Mouse (Mus musculus) left cerebral cortex, postnatal 4 days (tissue): ENCODE measurements around the gene Rcbtb2. TPM values are rescaled to one million over a fixed set of nuclear protein-coding genes. Genes with fewer than 3 reads are reported as not detected.

ENCODE experiments used
- DNase-seq: peaks from one replicate; pipeline ENCODE4 v3.0.0-alpha.2; 2022
- intact Hi-C: fragments of 180-260 bp; cut with DNase I; formaldehyde crosslinking; loops from one replicate; pipeline ENCODE4 v1.15.1; 2025
- microRNA-seq: library from miRNA; unstranded; fragments of <30 nt; microRNA quantifications from one replicate; pipeline ENCODE4 v1.2.0, GENCODE M21; 2022
- total RNA-seq, 2 experiments: library from RNA; stranded (reverse); gene quantifications; 2 replicates each; pipeline ENCODE4 v1.2.3; 2021

The Rcbtb2 gene
- total RNA-seq, 2 experiments from 2014 or later: 36.6 to 45.4 TPM

- intact Hi-C loops: no loop called here
- DNase-seq: no peak
Measured at GRCm38 (mm10) chr14:73252276-73252675, 129.4 kb downstream of the Rcbtb2 start.

DNA sequence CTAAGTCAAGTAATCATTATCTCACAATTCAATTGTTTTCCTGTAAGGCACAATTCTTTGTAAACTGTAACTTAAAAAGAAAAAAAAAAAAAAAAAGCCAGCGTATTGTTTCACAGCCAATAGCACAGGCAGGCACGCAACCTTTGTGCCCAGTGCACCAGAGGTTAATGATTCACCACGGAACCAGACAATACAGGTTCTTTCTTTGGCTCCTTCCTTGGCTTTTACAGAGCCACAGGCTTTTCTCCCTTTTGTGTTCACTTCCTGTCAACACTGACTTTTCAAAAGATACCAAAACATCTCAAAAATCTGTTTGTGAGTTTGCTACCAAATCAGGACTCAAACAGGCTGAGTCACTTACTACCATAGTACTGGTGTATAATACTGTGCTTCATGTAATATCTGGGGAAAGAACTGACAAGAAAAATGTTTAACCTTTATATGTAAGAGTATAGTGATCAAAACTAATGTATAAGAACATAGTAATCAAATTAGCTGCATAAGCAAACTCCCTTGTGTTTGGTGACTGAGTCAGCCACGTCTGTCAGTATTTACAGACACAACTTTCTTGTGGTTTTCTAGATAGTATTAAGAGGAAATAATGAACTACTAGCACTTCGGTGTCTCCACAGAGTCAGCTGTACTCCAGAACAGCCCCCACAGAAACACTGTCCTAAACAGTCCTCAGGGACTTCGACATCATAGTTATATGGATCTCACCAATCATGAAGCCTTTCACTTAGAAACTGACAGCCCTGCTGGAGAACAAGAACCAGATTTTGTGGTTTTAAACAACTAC, 130.8 kb downstream of the Rcbtb2 start:
- no peak for DNase-seq
- intact Hi-C loops: no loop called here

DNA sequence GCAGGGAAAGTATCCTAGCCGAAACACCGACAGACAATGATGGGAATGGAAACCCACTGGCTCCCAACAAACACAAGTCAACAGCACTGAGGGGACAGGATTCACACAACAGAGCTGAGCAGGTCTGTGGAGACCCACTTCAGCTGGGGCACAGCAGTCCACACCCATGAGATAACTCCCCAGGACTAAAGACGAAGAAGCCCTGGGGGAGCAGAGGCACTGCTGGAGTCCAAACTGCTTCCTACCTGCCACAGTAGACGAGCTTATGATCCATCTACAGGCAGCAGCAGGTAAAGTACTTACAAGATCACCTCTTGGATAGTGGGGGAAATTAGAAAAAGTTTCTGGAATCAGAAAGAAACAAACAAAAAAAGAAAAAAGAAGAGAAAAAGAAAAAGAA, 131.6 kb downstream of the Rcbtb2 start:
- intact Hi-C loops: no loop called here
- DNase-seq: no peak

DNA sequence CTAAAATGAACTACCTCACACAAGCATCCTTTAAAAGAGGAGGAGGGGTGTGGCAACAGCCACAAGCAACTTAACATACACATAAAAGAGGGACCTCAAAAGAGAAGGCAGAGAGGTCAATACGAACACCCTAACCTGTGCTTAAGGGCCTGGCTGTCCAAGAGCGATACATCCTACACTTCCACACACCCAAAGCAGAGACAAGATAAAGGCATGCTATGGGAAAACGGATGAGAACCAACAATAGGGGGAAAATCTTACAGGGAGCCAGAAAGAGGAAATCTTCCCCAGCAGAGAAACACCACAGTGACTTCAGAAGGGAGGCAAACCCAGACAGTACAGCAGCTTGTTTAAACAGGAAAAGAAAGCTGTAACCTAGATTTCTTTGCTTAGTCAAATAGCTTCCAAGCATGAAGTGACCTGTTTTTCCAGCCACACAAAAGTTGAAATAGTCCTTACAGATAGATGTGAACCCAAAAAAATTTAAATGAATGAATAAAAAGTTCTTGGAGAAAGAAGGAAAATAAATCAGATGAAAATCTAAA, 132.7 kb downstream of the Rcbtb2 start:
- intact Hi-C loops: no loop called here
- no peak for DNase-seq

DNA sequence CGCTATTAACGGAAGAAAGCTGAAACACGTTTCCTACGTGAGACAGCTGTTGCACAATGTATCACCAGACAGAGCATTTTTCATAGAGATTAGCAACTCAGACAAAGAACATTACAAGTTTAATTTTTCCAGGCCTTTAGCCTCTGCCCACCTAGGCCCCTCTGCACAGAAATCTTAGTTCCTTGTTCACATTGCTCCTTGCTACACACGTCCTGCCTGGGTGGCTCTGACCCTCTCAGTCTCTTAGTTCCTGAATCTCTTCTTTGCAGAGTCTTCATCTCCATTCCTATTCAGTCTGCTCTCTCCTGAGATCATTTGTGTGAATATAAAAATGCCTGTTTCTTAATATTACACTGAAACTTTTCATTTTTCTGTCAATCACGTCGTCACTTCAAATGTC, 134.5 kb downstream of the Rcbtb2 start:
- intact Hi-C loops: no loop called here
- no peak for DNase-seq

Small RNA genes within 50 kb of the gene (microRNA-seq; reads per million reads assigned to microRNA genes)
- gene Mir687: not detected

Other genes starting within 250 kb of the Rcbtb2 start
- gene Cysltr2, start 73.9 kb upstream of the Rcbtb2 start, total RNA-seq: under 1 TPM; 0.78 to 0.85 TPM
- 1 to 10 TPM; 1.2 to 1.4 TPM for gene Lpar6, start 114.9 kb downstream of the Rcbtb2 start, total RNA-seq
- gene Rb1, start 202.8 kb downstream of the Rcbtb2 start, total RNA-seq: 10 to 100 TPM; 45.8 to 49.0 TPM